Mouse (Mus musculus): ENCODE results near the gene Ier5l. TPM values are rescaled to one million over a fixed set of nuclear protein-coding genes. Genes with fewer than 3 reads are reported as not detected.

Ier5l gene
- total and polyA plus RNA-seq, 2 experiments from 2014 or later: 2.4 to 30.2 TPM

GRCm38 (mm10) chr2:30463341-30463761 is 10.7 kb downstream of the Ier5l start:
- Histone ChIP-seq H3K9ac (replicated peaks; ENCODE audit: low read length) (peak overlapping the region; percentile 13; the same call in 1 of the 2 replicates), H3K4me1 (ENCODE audit: insufficient read depth, low read length) (no peaks in the 10 kb centered on the region), H3K36me3 (ENCODE audit: insufficient read depth, low read length) (no peaks in the 10 kb centered on the region), H3K9me3 (ENCODE audit: low read length) (no peaks in the 10 kb centered on the region), H3K27ac (peak overlapping the region; percentile 28; the same call in 1 of the 2 replicates), H3K4me2 (ENCODE audit: low read depth, low read length) (peak overlapping the region; percentile 52), H3K4me3 (ENCODE audit: low read length) (no peak overlapping the region), H3K27me3 (ENCODE audit: insufficient read depth, low read length) (no peaks in the 10 kb centered on the region)
- DNase-seq (ENCODE audit: low spot score): no peak
- WGBS: 31% methylated on average over 5 of the region's 5 CpGs
- TF ChIP-seq CTCF (IDR thresholded peaks at IDR 0.05; ENCODE audit: low read depth): no peak
- peak; percentile 4; the same call in 1 of the 2 replicates for ATAC-seq

DNA sequence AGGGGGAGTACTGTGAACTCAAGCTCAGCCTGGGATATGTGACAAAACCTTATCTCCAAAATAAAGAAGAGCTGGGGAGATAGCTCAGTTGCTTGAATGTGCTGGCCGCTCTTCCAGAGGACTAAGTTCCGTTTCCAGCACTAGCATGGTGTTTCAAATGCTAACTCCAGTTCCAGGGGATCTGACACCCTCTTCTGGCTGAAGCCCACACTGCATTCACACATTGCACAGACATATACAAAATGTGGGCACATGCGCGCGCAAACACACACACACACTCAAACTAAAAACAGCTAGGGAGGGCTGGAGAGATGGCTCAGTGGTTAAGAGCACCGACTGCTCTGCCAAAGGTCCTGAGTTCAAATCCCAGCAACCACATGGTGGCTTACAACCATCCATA is 14.8 kb downstream of the Ier5l start:
- peak; percentile 28; the same call in 1 of the 2 replicates for TF ChIP-seq CTCF (IDR thresholded peaks at IDR 0.05; ENCODE audit: low read depth)
- no peaks in the 10 kb centered on the region for H3K9me3 ChIP-seq (ENCODE audit: low read length)
- no peak overlapping the region for H3K4me2 ChIP-seq (ENCODE audit: low read depth, low read length)
- H3K9ac ChIP-seq (replicated peaks; ENCODE audit: low read length): no peak overlapping the region
- no peaks in the 10 kb centered on the region for H3K36me3 ChIP-seq (ENCODE audit: insufficient read depth, low read length)
- H3K27me3 ChIP-seq (ENCODE audit: insufficient read depth, low read length): no peaks in the 10 kb centered on the region
- H3K27ac ChIP-seq: no peak overlapping the region
- DNase-seq (ENCODE audit: low spot score) (no peak), ATAC-seq (no peak)
- no peaks in the 10 kb centered on the region for H3K4me1 ChIP-seq (ENCODE audit: insufficient read depth, low read length)
- 89% methylated on average over 6 of the region's 6 CpGs for WGBS
- no peak overlapping the region for H3K4me3 ChIP-seq (ENCODE audit: low read length)

GRCm38 (mm10) chr2:30458349-30458748 is 15.7 kb downstream of the Ier5l start:
- H3K36me3 ChIP-seq (ENCODE audit: insufficient read depth, low read length): no peaks in the 10 kb centered on the region
- H3K9ac ChIP-seq (replicated peaks; ENCODE audit: low read length): no peak overlapping the region
- ATAC-seq (no peak), DNase-seq (ENCODE audit: low spot score) (no peak)
- H3K9me3 ChIP-seq (ENCODE audit: low read length): no peaks in the 10 kb centered on the region
- H3K4me2 ChIP-seq (ENCODE audit: low read depth, low read length): no peak overlapping the region
- no peaks in the 10 kb centered on the region for H3K4me1 ChIP-seq (ENCODE audit: insufficient read depth, low read length)
- no peak for TF ChIP-seq CTCF (IDR thresholded peaks at IDR 0.05; ENCODE audit: low read depth)
- H3K4me3 ChIP-seq (ENCODE audit: low read length): no peak overlapping the region
- H3K27me3 ChIP-seq (ENCODE audit: insufficient read depth, low read length): no peaks in the 10 kb centered on the region
- 78% methylated on average over 6 of the region's 6 CpGs for WGBS
- H3K27ac ChIP-seq: no peak overlapping the region

DNA sequence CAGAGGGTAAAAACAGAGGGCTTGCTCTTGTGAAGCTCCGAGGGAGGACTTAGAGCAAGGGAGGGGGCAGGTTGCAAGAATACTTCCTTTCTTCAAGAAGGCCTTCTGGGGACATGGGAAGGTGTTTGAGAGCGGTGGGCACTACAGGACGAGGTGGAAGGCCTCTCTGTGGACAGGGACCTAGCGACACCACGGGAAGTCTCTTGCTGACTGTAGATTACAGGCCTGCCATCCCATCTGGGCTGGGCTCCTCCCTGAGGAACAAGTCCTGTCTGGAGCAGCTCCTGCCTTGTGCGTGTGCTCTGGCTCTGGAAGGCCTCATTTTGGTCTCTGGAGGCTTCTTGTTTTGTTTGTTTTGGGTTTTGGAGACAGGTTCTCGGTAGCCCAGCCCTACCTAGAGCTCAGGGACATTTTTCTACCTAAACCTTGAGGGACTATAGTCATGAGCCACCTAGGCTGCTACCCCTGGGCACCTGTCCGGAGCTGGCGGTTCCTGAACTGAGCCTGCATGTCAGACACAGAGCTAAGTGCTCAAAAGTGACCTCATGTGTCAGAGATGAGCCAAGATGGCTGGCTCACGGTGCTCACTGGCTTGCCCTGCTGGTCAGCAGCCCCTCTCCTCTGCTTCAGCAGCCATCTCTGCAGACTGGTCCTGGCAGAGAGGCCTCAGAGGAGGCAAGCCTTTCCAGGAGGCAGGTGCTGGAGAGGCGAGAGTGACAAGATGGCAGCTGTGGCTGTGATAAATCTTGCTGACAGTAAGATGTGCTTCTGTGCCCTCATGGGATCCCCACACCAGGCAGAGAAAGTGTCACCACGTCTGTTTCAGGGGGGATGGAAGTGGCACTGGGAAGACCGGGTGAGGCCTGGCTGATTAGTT is 17.7 kb downstream of the Ier5l start:
- H3K4me3 ChIP-seq (ENCODE audit: low read length): no peak overlapping the region
- H3K4me2 ChIP-seq (ENCODE audit: low read depth, low read length): no peak overlapping the region
- 0 out of 2 replicates have a peak, but pooled peaks have one; percentile 21 for ATAC-seq
- TF ChIP-seq CTCF (IDR thresholded peaks at IDR 0.05; ENCODE audit: low read depth): no peak
- H3K9ac ChIP-seq (replicated peaks; ENCODE audit: low read length): no peak overlapping the region
- no peaks in the 10 kb centered on the region for H3K4me1 ChIP-seq (ENCODE audit: insufficient read depth, low read length)
- H3K9me3 ChIP-seq (ENCODE audit: low read length): no peaks in the 10 kb centered on the region
- no peaks in the 10 kb centered on the region for H3K27me3 ChIP-seq (ENCODE audit: insufficient read depth, low read length)
- DNase-seq (ENCODE audit: low spot score): no peak
- no peak overlapping the region for H3K27ac ChIP-seq
- 70% methylated on average over 13 of the region's 13 CpGs for WGBS
- H3K36me3 ChIP-seq (ENCODE audit: insufficient read depth, low read length): no peaks in the 10 kb centered on the region

GRCm38 (mm10) chr2:30454587-30454986 is 19.4 kb downstream of the Ier5l start:
- Histone ChIP-seq H3K36me3 (ENCODE audit: insufficient read depth, low read length) (no peaks in the 10 kb centered on the region; the same call in 1 of the 2 replicates), H3K4me2 (ENCODE audit: low read depth, low read length) (no peak overlapping the region), H3K4me3 (ENCODE audit: low read length) (no peak overlapping the region), H3K27ac (no peak overlapping the region), H3K9ac (replicated peaks; ENCODE audit: low read length) (no peak overlapping the region), H3K9me3 (ENCODE audit: low read length) (no peaks in the 10 kb centered on the region), H3K27me3 (ENCODE audit: insufficient read depth, low read length) (no peaks in the 10 kb centered on the region), H3K4me1 (ENCODE audit: insufficient read depth, low read length) (no peaks in the 10 kb centered on the region)
- no peak for ATAC-seq
- no peak for TF ChIP-seq CTCF (IDR thresholded peaks at IDR 0.05; ENCODE audit: low read depth)
- WGBS: 88% methylated on average over 5 of the region's 5 CpGs
- DNase-seq (ENCODE audit: low spot score): no peak

DNA sequence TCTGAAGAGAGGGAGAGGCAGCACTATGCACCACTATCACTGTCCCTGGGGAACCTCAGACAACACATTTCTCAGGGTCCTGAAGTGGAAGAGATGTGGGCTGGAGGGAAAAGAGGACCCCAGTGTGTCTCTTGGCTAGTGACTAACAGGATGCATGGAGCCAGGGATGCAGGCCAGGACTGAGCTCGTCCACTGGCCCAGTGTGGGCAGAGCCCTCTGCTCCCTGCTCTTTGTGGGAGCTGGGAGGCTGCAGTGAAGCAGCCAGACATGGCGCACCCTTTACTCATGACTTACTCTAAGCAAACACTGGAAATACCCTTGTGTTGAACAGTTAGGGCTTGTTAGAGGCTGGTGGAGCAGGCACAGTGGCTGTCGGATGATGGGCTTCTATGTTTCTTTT is 20.4 kb downstream of the Ier5l start:
- Histone ChIP-seq H3K4me1 (ENCODE audit: insufficient read depth, low read length) (no peaks in the 10 kb centered on the region), H3K27ac (no peak overlapping the region), H3K9ac (replicated peaks; ENCODE audit: low read length) (no peak overlapping the region), H3K36me3 (ENCODE audit: insufficient read depth, low read length) (no peaks in the 10 kb centered on the region; the same call in 1 of the 2 replicates), H3K4me2 (ENCODE audit: low read depth, low read length) (no peak overlapping the region), H3K4me3 (ENCODE audit: low read length) (no peak overlapping the region), H3K9me3 (ENCODE audit: low read length) (no peaks in the 10 kb centered on the region), H3K27me3 (ENCODE audit: insufficient read depth, low read length) (no peaks in the 10 kb centered on the region)
- 72% methylated on average over 3 of the region's 3 CpGs for WGBS
- no peak for TF ChIP-seq CTCF (IDR thresholded peaks at IDR 0.05; ENCODE audit: low read depth)
- ATAC-seq (no peak), DNase-seq (ENCODE audit: low spot score) (no peak)

GRCm38 (mm10) chr2:30451525-30451924 is 22.5 kb downstream of the Ier5l start:
- no peaks in the 10 kb centered on the region for H3K27me3 ChIP-seq (ENCODE audit: insufficient read depth, low read length)
- DNase-seq (ENCODE audit: low spot score) (no peak), ATAC-seq (no peak)
- no peaks in the 10 kb centered on the region for H3K4me1 ChIP-seq (ENCODE audit: insufficient read depth, low read length)
- 92% methylated on average over 3 of the region's 3 CpGs for WGBS
- no peak for TF ChIP-seq CTCF (IDR thresholded peaks at IDR 0.05; ENCODE audit: low read depth)
- no peak overlapping the region for H3K4me2 ChIP-seq (ENCODE audit: low read depth, low read length)
- no peaks in the 10 kb centered on the region; the same call in 1 of the 2 replicates for H3K36me3 ChIP-seq (ENCODE audit: insufficient read depth, low read length)
- no peak overlapping the region for H3K27ac ChIP-seq
- no peak overlapping the region for H3K4me3 ChIP-seq (ENCODE audit: low read length)
- no peak overlapping the region for H3K9ac ChIP-seq (replicated peaks; ENCODE audit: low read length)
- H3K9me3 ChIP-seq (ENCODE audit: low read length): no peaks in the 10 kb centered on the region
